Mouse (Mus musculus) CH12F3 (cell line): ENCODE data around the gene Ispd.

ENCODE experiments used
- in situ Hi-C: fragments of 300-500 bp; cut with MboI; formaldehyde crosslinking; loops from 2 replicates; pipeline ENCODE4 v1.14.3; 2020; ENCODE audit warnings: low sequenced_read_pairs

Ispd gene

GRCm38 (mm10) chr12:36554697-36555096 is 173.4 kb downstream of the Ispd start:
- in situ Hi-C loops = no loop called here

- in situ Hi-C loops = no loop called here
Measured at GRCm38 (mm10) chr12:36564146-36564545, 182.9 kb downstream of the Ispd start.

- in situ Hi-C loops = no loop called here
Measured at GRCm38 (mm10) chr12:36566974-36567373, 185.7 kb downstream of the Ispd start.

GRCm38 (mm10) chr12:36570414-36571095 is 189.3 kb downstream of the Ispd start:
- in situ Hi-C loops = no loop called here

- in situ Hi-C loops = no loop called here
Measured at GRCm38 (mm10) chr12:36584828-36585227, 203.6 kb downstream of the Ispd start.

GRCm38 (mm10) chr12:36597539-36598250 is 216.4 kb downstream of the Ispd start:
- in situ Hi-C loops = no loop called here

- in situ Hi-C loops = no loop called here
Measured at GRCm38 (mm10) chr12:36621960-36622736, 240.9 kb downstream of the Ispd start.

GRCm38 (mm10) chr12:36627204-36627603 is 246.0 kb downstream of the Ispd start:
- in situ Hi-C loops = no loop called here

- in situ Hi-C loops = no loop called here
Measured at GRCm38 (mm10) chr12:36632427-36632826, 251.2 kb downstream of the Ispd start.

GRCm38 (mm10) chr12:36647514-36647913 is 266.3 kb downstream of the Ispd start:
- in situ Hi-C loops = no loop called here

GRCm38 (mm10) chr12:36662496-36662895 is 281.2 kb downstream of the Ispd start:
- in situ Hi-C loops = loop anchor here (10.0 kb wide), 1 partner anchor 448 kb away; no protein-coding TSS in a partner anchor

- in situ Hi-C loops = loop anchor here (10.0 kb wide), 1 partner anchor 450 kb away; no protein-coding TSS in a partner anchor
Measured at GRCm38 (mm10) chr12:36664783-36665182, 283.5 kb downstream of the Ispd start.

- in situ Hi-C loops = loop anchor here (10.0 kb wide), 1 partner anchor 452 kb away; no protein-coding TSS in a partner anchor
Measured at GRCm38 (mm10) chr12:36666771-36667170, 285.5 kb downstream of the Ispd start.

GRCm38 (mm10) chr12:36670164-36670908 is 289.1 kb downstream of the Ispd start:
- in situ Hi-C loops = no loop called here

GRCm38 (mm10) chr12:36670915-36671579 is 289.8 kb downstream of the Ispd start:
- in situ Hi-C loops = no loop called here

GRCm38 (mm10) chr12:36674481-36674880 is 293.2 kb downstream of the Ispd start:
- in situ Hi-C loops = no loop called here

GRCm38 (mm10) chr12:36678220-36678619 is 297.0 kb downstream of the Ispd start:
- in situ Hi-C loops = no loop called here

- in situ Hi-C loops = no loop called here
Measured at GRCm38 (mm10) chr12:36680883-36681505, 299.7 kb downstream of the Ispd start.

GRCm38 (mm10) chr12:36681779-36682178 is 300.5 kb downstream of the Ispd start:
- in situ Hi-C loops = no loop called here

GRCm38 (mm10) chr12:36694072-36694471 is 312.8 kb downstream of the Ispd start:
- in situ Hi-C loops = no loop called here
